Mouse (Mus musculus) right cerebral cortex, adult 2 months (tissue): ENCODE measurements around the gene Sqor.

ENCODE experiments used
- DNase-seq, 2 experiments: peaks; one replicate each; pipeline ENCODE4 v3.0.0; 2021 to 2022; ENCODE audit warnings: low spot score in 2 of 2

Gene Sqor

DNA sequence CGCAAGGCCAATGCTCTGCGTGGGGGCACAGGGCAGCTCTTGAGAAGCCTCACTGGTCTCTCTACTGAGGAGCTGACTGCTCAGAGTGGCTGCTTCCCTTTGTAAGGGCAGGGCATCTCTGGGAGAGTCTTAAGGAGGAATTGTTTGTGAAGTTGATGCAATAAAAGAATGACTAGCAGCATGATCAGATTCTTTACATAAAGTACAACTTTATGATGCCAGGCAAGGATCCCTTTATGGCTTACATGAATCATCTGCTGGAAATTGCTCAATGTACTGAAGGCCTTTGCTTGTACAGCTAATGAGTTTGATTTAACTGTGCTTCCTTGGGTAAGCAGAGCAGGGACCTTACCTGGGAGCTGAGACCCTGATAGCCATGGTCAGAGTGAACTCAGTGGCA is 18.7 kb downstream of the Sqor start:
- no peak for DNase-seq

DNA sequence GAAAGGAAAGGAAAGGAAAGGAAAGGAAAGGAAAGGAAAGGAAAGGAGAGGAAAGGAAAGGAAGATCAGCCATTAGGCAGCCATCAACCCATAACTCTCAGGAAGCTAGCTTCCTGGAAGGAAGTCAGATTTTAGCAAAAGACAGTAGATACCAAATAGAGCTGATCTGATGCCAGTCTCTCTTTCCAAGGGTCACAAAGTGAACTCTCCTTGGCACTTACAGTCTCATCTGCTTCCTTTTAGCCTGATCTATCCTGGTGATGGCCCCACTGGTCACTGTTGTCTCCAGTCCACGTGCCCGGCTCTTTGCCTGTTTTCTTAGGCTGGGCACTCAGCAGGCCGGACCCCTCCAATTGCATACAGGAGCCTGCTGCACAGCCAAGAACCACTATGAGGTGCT is 19.7 kb downstream of the Sqor start:
- no peak for DNase-seq

DNA sequence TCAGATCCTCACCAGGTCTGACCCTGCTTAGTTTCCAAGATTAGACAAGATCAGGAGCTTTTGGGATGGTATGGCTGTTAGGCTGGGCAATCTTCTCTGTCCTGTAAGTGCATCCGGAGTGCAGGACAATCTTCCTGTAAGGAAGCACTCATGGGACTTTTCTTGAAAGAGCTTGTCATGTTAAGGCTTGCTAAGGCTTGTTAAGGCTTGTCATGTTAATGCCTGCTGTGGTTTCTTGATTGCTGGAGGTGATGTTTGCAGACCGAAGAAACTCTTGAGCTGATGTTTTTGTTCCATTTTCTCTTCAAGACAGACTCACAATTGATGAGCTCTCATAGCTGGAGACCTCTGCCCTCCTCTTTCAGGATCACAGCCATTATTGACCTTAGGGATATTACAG is 21.1 kb downstream of the Sqor start:
- DNase-seq, result no peak

DNA sequence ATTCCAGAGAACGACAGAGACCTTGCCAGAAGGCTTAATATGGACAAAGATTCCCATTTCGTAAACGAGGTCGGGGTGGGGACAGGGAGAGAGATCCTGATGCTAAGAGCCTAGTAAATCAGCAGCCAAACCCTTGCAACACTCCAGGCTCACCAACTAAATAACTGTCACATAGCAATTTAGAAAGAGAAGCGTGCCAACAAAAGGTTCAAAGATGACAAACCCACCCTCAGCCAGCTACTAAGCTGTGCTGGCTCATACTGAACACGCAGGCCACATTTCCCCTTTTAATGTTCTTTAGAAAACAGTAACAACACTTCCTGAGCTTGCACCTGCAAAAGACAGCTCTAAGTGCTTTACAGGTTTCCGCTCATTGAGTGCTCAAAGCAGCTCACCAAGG is 24.3 kb downstream of the Sqor start:
- DNase-seq, result no peak

DNA sequence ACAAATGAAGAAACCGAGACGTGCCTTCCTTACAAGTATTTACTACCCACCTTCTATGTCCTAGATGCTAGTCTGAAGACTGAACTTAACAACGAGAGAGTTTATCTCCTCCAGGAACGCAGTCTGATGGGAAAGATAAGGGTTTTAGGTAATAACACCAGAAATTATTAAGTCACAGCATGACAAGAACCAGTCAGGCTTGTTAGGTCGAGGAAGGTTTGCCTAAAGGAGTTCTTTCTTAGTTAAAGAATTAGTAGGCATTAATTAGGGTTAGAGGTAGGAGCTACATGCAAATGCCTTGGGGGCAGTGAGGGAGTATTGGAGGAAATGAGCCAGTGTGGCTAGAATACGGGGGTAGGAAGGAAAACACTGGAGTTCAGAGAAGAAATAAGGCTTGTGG is 24.7 kb downstream of the Sqor start:
- DNase-seq, result no peak

DNA sequence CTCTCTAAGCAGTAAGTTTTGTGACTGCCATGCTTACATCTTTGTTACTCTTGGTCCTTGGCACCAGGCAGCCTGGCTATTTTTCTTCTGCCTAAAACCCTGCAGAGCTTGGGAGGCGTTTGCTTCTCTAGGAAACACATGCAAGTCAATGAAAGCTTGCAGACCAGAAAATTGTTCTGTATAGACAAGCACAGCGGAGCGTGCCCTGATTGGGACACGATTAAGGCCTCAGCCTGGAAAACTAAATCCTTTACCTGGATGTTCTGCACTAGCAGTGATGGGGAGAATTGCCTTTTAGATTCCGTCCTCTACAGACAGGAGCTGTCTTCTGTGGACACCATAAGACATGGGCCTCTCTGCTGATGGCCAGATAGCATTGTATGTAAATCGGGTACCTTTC is 39.4 kb downstream of the Sqor start:
- no peak for DNase-seq

DNA sequence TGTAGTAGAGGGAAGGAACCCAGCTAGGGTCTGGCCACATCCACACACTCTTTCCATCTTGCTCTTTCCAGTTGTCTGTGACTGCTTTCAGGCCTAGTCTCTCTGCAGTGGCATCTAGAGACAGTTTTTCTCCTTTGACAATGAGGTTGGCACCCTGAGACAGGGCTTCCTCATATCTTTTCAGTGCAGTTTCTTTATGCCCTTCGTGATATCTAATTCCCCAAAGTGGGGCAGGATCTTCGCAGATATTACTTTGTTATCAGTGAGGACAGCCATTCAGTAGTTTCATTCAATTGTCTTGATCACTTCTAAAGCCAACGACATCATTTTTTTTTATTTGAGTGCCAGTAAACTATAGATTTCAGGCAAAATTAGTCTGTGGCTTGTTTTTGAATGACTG is 41.0 kb downstream of the Sqor start:
- DNase-seq, result no peak

DNA sequence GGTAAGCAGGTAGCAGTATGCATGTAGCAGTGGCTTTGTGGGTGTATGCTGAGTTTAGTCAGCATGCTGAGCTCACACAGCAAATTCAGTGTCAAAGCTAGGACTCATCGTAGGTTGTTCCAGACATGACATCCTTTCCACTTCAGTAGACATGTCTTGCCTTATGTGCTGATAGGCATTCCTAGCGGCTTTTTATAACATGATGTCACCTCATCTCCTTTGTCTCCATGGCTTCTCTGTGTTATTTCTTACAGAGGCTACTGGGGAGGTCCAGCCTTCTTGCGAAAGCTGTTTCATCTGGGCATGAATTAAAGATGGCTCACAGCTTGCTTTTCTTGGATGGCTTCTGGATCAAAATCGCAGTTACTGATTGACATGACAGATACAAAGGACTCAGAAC is 44.0 kb downstream of the Sqor start:
- DNase-seq, result no peak

DNA sequence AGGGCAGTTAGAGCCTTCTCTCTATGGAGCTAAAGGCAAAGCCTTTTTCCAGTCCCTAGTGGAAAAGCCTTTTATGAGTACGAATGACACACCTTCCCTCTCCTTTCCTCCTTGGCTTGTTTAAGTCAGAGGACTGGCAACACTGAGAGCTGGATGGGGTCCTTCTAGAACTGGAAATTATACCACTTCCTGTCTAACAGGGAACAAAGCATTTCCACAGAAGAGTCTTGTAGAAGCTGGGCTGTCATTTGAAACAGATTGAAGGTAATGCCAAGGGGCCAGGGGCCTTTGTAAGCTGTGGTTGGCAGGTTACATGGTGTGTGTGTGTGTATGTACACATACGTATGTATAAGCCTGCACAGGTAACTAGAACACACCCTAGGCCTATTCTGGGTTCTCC is 51.9 kb downstream of the Sqor start:
- no peak for DNase-seq

DNA sequence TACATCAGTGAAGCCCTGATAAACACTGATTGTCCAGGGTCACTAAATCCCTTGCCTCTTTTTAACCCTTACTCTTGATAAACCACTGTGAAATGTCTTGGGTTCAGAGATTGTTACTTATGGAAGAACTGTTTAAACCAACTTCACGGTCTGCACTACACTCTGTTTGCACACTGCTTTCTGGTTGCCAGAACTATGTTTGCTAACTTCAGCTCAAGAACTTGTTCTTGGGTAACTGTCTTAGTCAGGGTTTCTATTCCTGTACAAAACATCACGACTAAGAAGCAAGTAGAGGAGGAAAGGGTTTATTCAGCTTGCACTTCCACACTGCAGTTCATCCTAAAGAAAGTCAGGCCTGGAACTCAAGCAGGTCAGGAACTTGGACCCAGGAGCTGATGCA is 56.2 kb downstream of the Sqor start:
- no peak for DNase-seq

DNA sequence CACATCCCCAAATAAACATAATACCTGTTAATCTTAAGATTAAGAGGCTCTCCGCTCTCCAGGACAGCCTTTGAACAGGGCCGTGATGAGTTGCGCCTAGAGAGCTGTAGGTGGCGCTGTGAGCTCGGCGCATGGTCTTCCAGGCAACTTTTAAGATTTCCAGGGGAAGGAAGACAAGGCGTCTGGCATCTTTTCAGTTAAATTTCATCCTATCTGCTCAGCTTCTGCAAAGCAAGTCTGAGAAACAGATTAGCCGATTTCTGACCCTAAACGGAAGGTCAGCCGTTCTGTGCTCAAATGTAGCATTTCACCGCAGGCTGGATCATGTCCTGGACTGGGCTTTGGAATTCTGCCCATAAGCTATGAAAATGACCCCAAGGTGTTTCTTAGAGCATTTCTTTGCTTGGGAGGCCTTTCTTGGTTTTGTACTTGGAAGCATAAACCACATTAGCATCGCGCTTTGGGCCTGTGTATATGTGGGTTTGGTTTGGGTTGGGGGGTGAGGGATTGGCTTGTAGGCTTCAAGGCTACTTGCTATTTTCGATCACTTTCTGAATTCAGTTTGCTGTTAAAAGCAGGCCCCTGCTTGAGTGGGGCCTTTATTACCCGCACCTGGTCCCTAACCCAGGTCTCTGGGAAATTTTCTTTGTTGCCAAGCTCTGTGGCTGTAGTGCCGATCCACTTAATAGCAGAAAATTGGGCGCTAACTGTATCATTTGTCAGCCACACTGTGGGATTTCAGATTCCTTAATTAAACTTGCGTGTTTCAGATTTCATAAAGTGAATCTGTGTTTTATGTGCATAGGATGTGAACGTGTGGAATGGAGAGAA is 60.6 kb downstream of the Sqor start:
- peak; percentile 71 to 76 for DNase-seq

DNA sequence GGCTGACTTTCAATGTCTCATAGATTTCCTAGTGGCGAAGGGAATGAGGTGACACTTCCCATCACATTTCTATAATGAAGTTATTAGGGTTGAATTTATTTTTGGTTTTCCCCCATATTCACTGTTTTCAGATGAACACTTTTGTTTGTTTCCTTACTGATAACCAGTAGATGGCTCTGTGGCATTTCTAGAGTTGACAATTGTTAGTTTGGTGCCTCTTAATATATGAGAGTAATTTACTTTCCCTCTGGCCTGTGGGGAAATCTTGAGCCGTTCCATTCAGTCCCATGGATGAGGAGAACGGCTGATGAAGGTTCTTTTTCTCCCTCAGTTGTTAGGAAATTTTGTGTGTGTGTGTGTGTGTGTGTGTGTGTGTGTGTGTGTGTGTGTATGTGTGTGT is 61.3 kb downstream of the Sqor start:
- no peak for DNase-seq

DNA sequence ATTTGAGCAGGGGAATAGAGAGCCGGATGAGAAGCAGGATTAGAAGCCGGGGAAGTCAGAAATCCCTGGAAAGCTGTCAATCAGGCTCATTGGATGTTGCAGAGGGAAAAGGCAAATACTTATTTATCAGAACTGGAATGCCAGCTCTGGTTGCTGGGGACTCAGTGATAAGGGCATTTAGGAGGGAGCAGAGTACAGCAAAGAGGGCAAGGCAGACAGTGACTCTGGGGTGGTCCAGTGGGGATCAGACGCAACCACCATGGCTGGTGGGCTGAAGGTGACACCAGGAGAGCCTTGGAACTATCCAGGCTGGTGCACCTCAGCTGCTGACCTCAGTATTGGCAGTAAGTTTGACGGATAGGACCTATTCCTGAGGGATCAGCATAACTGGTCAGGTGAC is 89.6 kb downstream of the Sqor start:
- DNase-seq, result no peak

DNA sequence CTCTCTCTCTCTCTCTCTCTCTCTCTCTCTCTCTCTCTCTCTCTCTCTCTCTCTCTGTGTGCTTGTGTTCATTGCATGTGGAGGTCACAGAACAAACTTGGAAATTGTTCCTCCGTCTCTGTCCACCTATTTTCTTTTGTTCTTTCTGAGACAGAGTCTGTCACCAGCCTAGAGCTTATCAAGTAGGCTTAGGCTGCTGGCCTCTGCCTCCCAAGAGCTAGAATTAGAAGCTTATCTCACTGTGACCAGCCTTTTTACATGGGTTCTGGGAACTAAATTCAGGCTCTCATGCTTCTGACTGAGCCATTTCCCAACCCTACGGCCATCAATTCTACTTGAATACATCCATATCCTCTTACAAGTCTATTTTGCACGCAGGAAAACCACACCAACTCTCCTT is 90.3 kb downstream of the Sqor start:
- no peak for DNase-seq
